Mouse (Mus musculus): ENCODE results near the gene Rtn2. TPM values are rescaled to one million over a fixed set of nuclear protein-coding genes. Genes with fewer than 3 reads are reported as not detected.

Gene Rtn2
- polyA plus RNA-seq, 1 experiment from 2014 or later, result 57.0 TPM

DNA sequence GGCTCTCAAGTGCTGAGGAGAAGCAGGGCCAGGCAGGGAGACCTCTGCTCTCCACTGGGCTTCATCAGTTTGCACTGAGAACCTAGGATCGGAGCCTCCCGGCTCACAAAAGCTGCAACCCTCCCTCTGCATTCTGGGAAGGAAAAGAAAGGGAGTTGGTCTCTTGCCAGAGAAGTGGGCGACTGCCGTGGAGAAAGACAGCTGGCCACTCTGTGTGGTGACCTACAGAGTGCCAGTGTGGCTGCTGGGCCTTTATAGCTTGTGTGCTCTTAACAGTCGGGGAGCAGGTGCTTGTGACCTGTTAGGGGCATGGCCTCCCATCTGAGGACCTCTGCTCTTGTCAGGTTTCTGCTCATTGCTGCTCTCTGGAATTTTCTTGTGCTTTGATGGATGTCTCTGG, 38.6 kb upstream of the Rtn2 start:
- Histone ChIP-seq H3K4me3 (ENCODE audit: low read depth, low read length) (no peak overlapping the region), H3K9me3 (ENCODE audit: control insufficient read depth, low read length) (no peaks in the 10 kb centered on the region), H3K9ac (ENCODE audit: low read depth, low read length) (no peak overlapping the region), H3K27ac (replicated peaks; ENCODE audit: low read depth, low read length) (no peak overlapping the region), H3K27me3 (replicated peaks; ENCODE audit: control insufficient read depth, insufficient read depth, low read length) (no peaks in the 10 kb centered on the region), H3K36me3 (ENCODE audit: control insufficient read depth, insufficient read depth, low read length) (peaks cover 17% of the 10 kb centered on the region; the same call in 1 of the 2 replicates), H3K4me1 (ENCODE audit: control insufficient read depth, insufficient read depth, low read length) (no peaks in the 10 kb centered on the region), H3K4me2 (ENCODE audit: low read depth, low read length) (no peak overlapping the region)
- 81% methylated on average over 5 of the region's 5 CpGs for WGBS
- DNase-seq (ENCODE audit: low spot score) (no peak), ATAC-seq (ENCODE audit: low read depth) (no peak)

DNA sequence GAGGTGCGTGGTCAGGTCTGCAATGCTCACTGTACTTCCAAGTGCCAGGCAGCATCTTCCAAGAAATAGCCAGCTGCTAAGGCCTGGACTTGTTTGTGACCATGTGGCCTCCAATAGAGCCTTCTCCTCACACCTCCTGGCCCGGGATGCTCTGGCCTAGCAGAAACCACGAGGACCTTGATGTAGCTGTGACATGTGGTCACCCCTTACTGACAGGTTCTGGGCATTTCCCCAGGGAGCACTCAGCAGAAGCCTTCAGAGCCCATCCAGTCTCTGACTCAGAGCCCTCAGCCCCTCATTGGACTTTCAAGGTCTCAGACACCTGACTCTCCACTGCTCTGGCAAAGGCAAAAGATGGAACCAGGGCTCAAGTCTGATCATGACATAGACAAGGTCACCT, 37.3 kb upstream of the Rtn2 start:
- Histone ChIP-seq H3K9me3 (ENCODE audit: control insufficient read depth, low read length) (no peaks in the 10 kb centered on the region), H3K27ac (replicated peaks; ENCODE audit: low read depth, low read length) (no peak overlapping the region), H3K4me2 (ENCODE audit: low read depth, low read length) (no peak overlapping the region), H3K9ac (ENCODE audit: low read depth, low read length) (no peak overlapping the region), H3K4me3 (ENCODE audit: low read depth, low read length) (no peak overlapping the region), H3K27me3 (replicated peaks; ENCODE audit: control insufficient read depth, insufficient read depth, low read length) (no peaks in the 10 kb centered on the region), H3K36me3 (ENCODE audit: control insufficient read depth, insufficient read depth, low read length) (peaks cover 17% of the 10 kb centered on the region; the same call in 1 of the 2 replicates), H3K4me1 (ENCODE audit: control insufficient read depth, insufficient read depth, low read length) (no peaks in the 10 kb centered on the region)
- DNase-seq (ENCODE audit: low spot score), result no peak
- no peak for ATAC-seq (ENCODE audit: low read depth)
- WGBS, result 83% methylated on average over 3 of the region's 3 CpGs

DNA sequence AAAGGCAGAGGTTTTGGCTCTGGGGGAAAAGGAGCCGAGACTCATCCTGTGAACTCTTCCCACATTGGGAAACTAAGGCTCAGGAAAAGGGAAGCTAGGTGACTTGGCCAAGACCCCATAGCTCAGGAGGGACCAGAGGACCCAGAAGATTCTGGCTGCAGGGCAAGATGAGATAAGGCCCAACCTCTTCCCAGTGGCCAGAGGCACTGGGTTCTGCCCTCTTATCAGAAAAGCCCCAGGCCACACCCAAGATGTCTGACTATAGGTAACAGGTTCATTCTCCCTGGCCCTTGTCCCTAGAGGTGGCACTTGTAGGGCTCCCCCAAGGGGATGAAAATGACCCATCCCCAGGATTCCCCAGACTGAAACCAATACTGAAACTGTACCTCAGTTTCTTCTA, 35.6 kb upstream of the Rtn2 start:
- H3K4me3 ChIP-seq (ENCODE audit: low read depth, low read length), result no peak overlapping the region
- 100% methylated on average over 1 of the region's 1 CpGs for WGBS
- no peak overlapping the region for H3K9ac ChIP-seq (ENCODE audit: low read depth, low read length)
- H3K4me1 ChIP-seq (ENCODE audit: control insufficient read depth, insufficient read depth, low read length), result no peaks in the 10 kb centered on the region
- H3K27ac ChIP-seq (replicated peaks; ENCODE audit: low read depth, low read length), result no peak overlapping the region
- H3K36me3 ChIP-seq (ENCODE audit: control insufficient read depth, insufficient read depth, low read length), result peaks cover 17% of the 10 kb centered on the region; the same call in 1 of the 2 replicates
- ATAC-seq (ENCODE audit: low read depth) (no peak), DNase-seq (ENCODE audit: low spot score) (no peak)
- H3K9me3 ChIP-seq (ENCODE audit: control insufficient read depth, low read length), result no peaks in the 10 kb centered on the region
- H3K27me3 ChIP-seq (replicated peaks; ENCODE audit: control insufficient read depth, insufficient read depth, low read length), result no peaks in the 10 kb centered on the region
- no peak overlapping the region for H3K4me2 ChIP-seq (ENCODE audit: low read depth, low read length)

DNA sequence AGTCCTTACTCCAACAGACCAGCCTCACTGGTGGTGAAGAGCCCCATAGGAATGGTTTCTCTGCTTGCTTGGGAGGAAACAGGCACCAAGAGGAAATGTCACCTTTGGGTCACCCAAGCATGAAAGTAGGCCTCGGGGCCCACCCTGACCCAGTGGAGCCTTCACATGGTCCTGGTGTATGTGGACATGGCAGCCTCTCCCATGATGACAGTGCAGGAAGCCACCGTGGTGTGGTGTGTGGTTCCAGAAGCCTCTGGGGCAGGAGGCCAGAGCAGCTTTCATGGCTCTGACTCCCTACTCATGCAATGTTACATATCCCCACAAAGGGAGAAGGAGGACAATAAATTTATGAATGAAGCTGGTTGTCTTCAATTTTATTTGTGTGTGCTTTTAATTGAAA, 34.9 kb upstream of the Rtn2 start:
- no peak overlapping the region for H3K9ac ChIP-seq (ENCODE audit: low read depth, low read length)
- H3K27me3 ChIP-seq (replicated peaks; ENCODE audit: control insufficient read depth, insufficient read depth, low read length), result no peaks in the 10 kb centered on the region
- WGBS, result 98% methylated on average over 2 of the region's 2 CpGs
- no peak for ATAC-seq (ENCODE audit: low read depth)
- H3K4me3 ChIP-seq (ENCODE audit: low read depth, low read length), result no peak overlapping the region
- H3K4me1 ChIP-seq (ENCODE audit: control insufficient read depth, insufficient read depth, low read length), result no peaks in the 10 kb centered on the region
- no peak for DNase-seq (ENCODE audit: low spot score)
- no peak overlapping the region for H3K4me2 ChIP-seq (ENCODE audit: low read depth, low read length)
- H3K9me3 ChIP-seq (ENCODE audit: control insufficient read depth, low read length), result no peaks in the 10 kb centered on the region
- no peak overlapping the region for H3K27ac ChIP-seq (replicated peaks; ENCODE audit: low read depth, low read length)
- peaks cover 17% of the 10 kb centered on the region; the same call in 1 of the 2 replicates for H3K36me3 ChIP-seq (ENCODE audit: control insufficient read depth, insufficient read depth, low read length)

DNA sequence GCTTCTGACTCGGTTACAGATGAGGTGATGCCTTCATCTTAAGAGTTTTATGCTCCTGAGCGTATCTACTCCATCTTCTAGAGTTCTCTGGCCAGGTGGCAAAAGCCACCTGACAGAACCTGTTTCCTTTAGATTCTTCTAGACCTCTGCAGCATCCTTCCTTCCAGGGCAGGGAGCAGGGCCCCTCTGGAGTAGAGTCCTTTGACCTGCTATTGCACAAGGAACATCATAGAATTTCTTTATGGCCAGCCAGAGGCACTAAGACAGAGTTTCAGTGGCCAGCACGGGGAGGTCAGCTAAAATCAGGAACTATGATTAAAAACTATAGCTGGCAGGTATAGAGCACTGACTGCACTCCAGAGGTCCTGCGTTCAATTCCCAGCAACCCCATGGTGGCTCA, 30.3 kb upstream of the Rtn2 start:
- no peak for DNase-seq (ENCODE audit: low spot score)
- no peak overlapping the region for H3K9ac ChIP-seq (ENCODE audit: low read depth, low read length)
- no peak overlapping the region for H3K4me3 ChIP-seq (ENCODE audit: low read depth, low read length)
- H3K9me3 ChIP-seq (ENCODE audit: control insufficient read depth, low read length), result no peaks in the 10 kb centered on the region
- H3K4me1 ChIP-seq (ENCODE audit: control insufficient read depth, insufficient read depth, low read length), result no peaks in the 10 kb centered on the region
- no peaks in the 10 kb centered on the region for H3K27me3 ChIP-seq (replicated peaks; ENCODE audit: control insufficient read depth, insufficient read depth, low read length)
- WGBS, result 83% methylated on average over 4 of the region's 4 CpGs
- H3K27ac ChIP-seq (replicated peaks; ENCODE audit: low read depth, low read length), result no peak overlapping the region
- H3K4me2 ChIP-seq (ENCODE audit: low read depth, low read length), result no peak overlapping the region
- peaks cover 16% of the 10 kb centered on the region for H3K36me3 ChIP-seq (ENCODE audit: control insufficient read depth, insufficient read depth, low read length)
- no peak for ATAC-seq (ENCODE audit: low read depth)

DNA sequence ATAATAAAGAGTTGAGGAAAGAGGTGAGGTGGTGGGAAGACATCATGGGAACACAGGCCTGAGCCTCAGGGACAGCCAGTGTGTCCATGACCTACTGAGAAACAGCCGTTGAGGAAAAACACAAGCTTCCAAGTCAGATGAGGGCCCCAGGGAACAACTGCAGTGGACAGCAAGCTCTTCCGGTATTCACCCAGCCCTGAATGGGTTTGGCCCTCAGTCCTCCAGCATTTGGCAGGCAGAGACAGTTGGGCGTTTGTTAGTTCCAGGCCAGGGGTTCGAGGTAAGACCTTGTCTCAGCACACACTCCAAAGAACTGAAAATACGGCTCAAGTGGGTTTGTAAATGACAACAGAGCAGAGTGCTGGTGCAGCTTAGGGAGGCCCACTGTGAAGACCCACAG, 29.0 kb upstream of the Rtn2 start:
- H3K27me3 ChIP-seq (replicated peaks; ENCODE audit: control insufficient read depth, insufficient read depth, low read length), result no peaks in the 10 kb centered on the region
- ATAC-seq (ENCODE audit: low read depth), result no peak
- no peak overlapping the region for H3K4me2 ChIP-seq (ENCODE audit: low read depth, low read length)
- H3K9me3 ChIP-seq (ENCODE audit: control insufficient read depth, low read length), result no peaks in the 10 kb centered on the region
- no peak for DNase-seq (ENCODE audit: low spot score)
- H3K27ac ChIP-seq (replicated peaks; ENCODE audit: low read depth, low read length), result no peak overlapping the region
- H3K4me3 ChIP-seq (ENCODE audit: low read depth, low read length), result no peak overlapping the region
- H3K36me3 ChIP-seq (ENCODE audit: control insufficient read depth, insufficient read depth, low read length), result peaks cover 30% of the 10 kb centered on the region
- WGBS, result 55% methylated on average over 5 of the region's 5 CpGs
- H3K9ac ChIP-seq (ENCODE audit: low read depth, low read length), result no peak overlapping the region
- H3K4me1 ChIP-seq (ENCODE audit: control insufficient read depth, insufficient read depth, low read length), result no peaks in the 10 kb centered on the region

DNA sequence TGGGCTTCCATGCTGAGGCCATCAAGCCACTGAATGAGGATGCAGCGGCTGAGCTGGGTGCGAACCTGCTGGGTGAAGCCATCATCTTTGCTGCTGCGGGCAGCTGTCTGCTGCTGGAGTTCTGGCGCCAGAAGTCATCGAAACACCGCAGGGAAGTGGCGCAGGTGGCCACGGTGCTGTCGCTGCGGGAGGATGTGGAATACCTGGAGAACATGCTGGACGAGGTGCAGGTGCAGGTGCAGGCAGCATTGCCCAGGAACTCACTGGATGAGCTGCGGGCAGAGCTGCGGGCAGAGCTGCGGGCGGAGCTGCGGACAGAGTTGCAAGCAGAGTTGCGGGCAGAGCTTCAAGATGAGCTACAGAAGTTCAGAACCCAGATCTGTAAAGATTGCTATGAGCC, 27.0 kb upstream of the Rtn2 start:
- ATAC-seq (ENCODE audit: low read depth) (no peak), DNase-seq (ENCODE audit: low spot score) (no peak)
- Histone ChIP-seq H3K4me3 (ENCODE audit: low read depth, low read length) (no peak overlapping the region), H3K4me2 (ENCODE audit: low read depth, low read length) (no peak overlapping the region), H3K27ac (replicated peaks; ENCODE audit: low read depth, low read length) (no peak overlapping the region), H3K36me3 (ENCODE audit: control insufficient read depth, insufficient read depth, low read length) (peaks cover 49% of the 10 kb centered on the region), H3K9ac (ENCODE audit: low read depth, low read length) (no peak overlapping the region), H3K9me3 (ENCODE audit: control insufficient read depth, low read length) (no peaks in the 10 kb centered on the region), H3K4me1 (ENCODE audit: control insufficient read depth, insufficient read depth, low read length) (no peaks in the 10 kb centered on the region), H3K27me3 (replicated peaks; ENCODE audit: control insufficient read depth, insufficient read depth, low read length) (no peaks in the 10 kb centered on the region)
- WGBS, result 88% methylated on average over 15 of the region's 17 CpGs

DNA sequence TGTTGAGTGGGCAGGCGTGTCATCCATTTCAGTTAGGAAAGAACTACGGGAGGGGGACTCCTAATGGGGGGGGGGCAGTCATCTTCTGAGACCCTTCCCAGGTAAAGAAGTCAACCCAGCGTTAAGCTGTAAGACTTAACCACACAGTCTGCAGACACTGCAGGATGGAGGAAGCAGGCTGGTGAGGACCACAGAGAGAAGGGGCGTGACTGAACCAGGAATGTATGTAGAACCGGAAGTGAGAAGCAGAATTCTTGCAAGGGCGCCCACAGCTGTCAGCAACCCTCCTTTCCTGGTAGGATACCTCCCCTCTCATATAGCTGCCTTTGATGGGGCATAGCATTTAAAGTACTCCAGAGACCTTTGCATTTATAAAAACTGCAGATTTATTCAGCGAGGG, 25.9 kb upstream of the Rtn2 start:
- Histone ChIP-seq H3K36me3 (ENCODE audit: control insufficient read depth, insufficient read depth, low read length) (peaks cover 61% of the 10 kb centered on the region), H3K4me1 (ENCODE audit: control insufficient read depth, insufficient read depth, low read length) (no peaks in the 10 kb centered on the region), H3K4me3 (ENCODE audit: low read depth, low read length) (no peak overlapping the region), H3K27me3 (replicated peaks; ENCODE audit: control insufficient read depth, insufficient read depth, low read length) (no peaks in the 10 kb centered on the region), H3K27ac (replicated peaks; ENCODE audit: low read depth, low read length) (no peak overlapping the region), H3K9me3 (ENCODE audit: control insufficient read depth, low read length) (no peaks in the 10 kb centered on the region), H3K9ac (ENCODE audit: low read depth, low read length) (no peak overlapping the region), H3K4me2 (ENCODE audit: low read depth, low read length) (no peak overlapping the region)
- 74% methylated on average over 7 of the region's 7 CpGs for WGBS
- peak; percentile 35 for DNase-seq (ENCODE audit: low spot score)
- no peak for ATAC-seq (ENCODE audit: low read depth)

DNA sequence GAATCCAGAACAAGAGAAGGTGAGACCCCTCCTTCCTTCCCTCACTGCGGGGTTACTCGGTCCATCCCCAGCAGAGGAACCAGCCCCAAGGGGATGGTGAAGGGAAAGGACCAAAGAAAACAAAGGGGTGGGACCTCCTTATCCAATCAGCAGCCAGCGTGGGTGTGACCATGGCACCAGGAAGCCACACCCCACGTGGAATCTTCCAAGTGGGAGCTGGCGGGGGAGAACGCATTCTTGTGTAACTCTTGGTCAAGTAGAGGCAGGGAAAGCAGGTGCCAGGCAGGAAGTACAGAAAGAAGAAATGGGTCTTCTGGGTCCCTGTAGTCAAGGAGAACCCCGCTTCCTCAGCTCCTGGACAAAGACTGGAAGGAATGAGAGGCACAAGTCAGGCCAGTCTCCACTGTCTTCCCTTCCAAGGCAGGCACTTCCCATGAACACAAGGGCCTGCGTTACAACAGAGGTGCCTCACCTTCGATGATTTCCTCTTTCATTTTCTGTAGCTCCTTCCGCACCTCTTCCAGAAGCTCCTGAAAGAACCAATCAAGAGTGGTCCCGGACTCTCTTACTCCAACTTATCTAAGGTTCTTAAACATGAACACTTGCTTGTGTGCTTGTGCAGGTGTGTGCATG, 24.9 kb upstream of the Rtn2 start:
- WGBS, result 35% methylated on average over 11 of the region's 11 CpGs
- peaks cover 70% of the 10 kb centered on the region for H3K36me3 ChIP-seq (ENCODE audit: control insufficient read depth, insufficient read depth, low read length)
- DNase-seq (ENCODE audit: low spot score), result peak; percentile 91

More for the DNA sequence above, 24.9 kb upstream of the Rtn2 start:
- H3K9me3 ChIP-seq (ENCODE audit: control insufficient read depth, low read length), result no peaks in the 10 kb centered on the region
- no peak overlapping the region for H3K9ac ChIP-seq (ENCODE audit: low read depth, low read length)
- H3K4me3 ChIP-seq (ENCODE audit: low read depth, low read length), result no peak overlapping the region
- no peaks in the 10 kb centered on the region for H3K27me3 ChIP-seq (replicated peaks; ENCODE audit: control insufficient read depth, insufficient read depth, low read length)
- ATAC-seq (ENCODE audit: low read depth), result peak; percentile 78
- no peaks in the 10 kb centered on the region for H3K4me1 ChIP-seq (ENCODE audit: control insufficient read depth, insufficient read depth, low read length)
- no peak overlapping the region for H3K4me2 ChIP-seq (ENCODE audit: low read depth, low read length)
- H3K27ac ChIP-seq (replicated peaks; ENCODE audit: low read depth, low read length), result no peak overlapping the region
